Mouse (Mus musculus) liver, embryonic 14.5 days (tissue): ENCODE data around the gene Zfpl1. TPM values are rescaled to one million over a fixed set of nuclear protein-coding genes. Genes with fewer than 3 reads are reported as not detected.

Experiments used
- ATAC-seq: fragments of 200-750 bp; cut with Nextera tagmentation; 2 replicates; pipeline ENCODE4 v1.8.0; 2017; ENCODE audit warnings: moderate number of reproducible peaks, mild to moderate bottlenecking, moderate library complexity; ENCODE audit not compliant: insufficient read depth
- DNase-seq, 3 experiments: peaks; one replicate each; pipeline ENCODE4 v3.0.0-alpha.2; 2012 to 2013; ENCODE audit warnings: low read depth in 3 of 3, low spot score in 3 of 3
- H3K27ac ChIP-seq: fragments of 300-500 bp; sonication (generic); 2 replicates; pipeline ENCODE4 v1.5.1; 2014; ENCODE audit warnings: moderate library complexity, mild to moderate bottlenecking, control low read depth, inconsistent platforms
- H3K27me3 ChIP-seq: fragments of 300-500 bp; sonication (generic); 2 replicates; pipeline ENCODE4 v1.6.1; 2014; ENCODE audit warnings: mild to moderate bottlenecking, low read length, moderate library complexity; ENCODE audit not compliant: control insufficient read depth, insufficient read depth
- H3K36me3 ChIP-seq: fragments of 300-500 bp; sonication (generic); replicated peaks from 2 replicates; pipeline ENCODE4 v1.6.1; 2014; ENCODE audit warnings: low read depth; ENCODE audit not compliant: control insufficient read depth, insufficient read depth
- H3K4me1 ChIP-seq, 2 experiments: fragments of 200-500 bp in 1 of 2; fragments of 300-500 bp in 1 of 2; sonication (generic) in 1 of 2; replicated peaks; 2 replicates each; pipeline ENCODE4 v1.6.1; 2012 to 2014; ENCODE audit warnings: antibody characterized with exemption in 1 of 2, inconsistent platforms in 1 of 2, low read length in 1 of 2; ENCODE audit not compliant: control insufficient read depth in 2 of 2, insufficient read depth in 2 of 2
- H3K4me2 ChIP-seq: fragments of 300-500 bp; sonication (generic); 2 replicates; pipeline ENCODE4 v1.6.1; 2014; ENCODE audit warnings: low read depth, mild to moderate bottlenecking, control low read depth, moderate library complexity
- H3K4me3 ChIP-seq, 2 experiments: fragments of 200-500 bp in 1 of 2; fragments of 300-500 bp in 1 of 2; sonication (generic) in 1 of 2; 2 replicates each; pipeline ENCODE4 v1.5.1; 2012 to 2014; ENCODE audit warnings: low read depth in 2 of 2, low read length in 2 of 2, mild to moderate bottlenecking in 2 of 2, control low read depth in 1 of 2, inconsistent platforms in 1 of 2, moderate library complexity in 1 of 2; ENCODE audit not compliant: insufficient read depth in 1 of 2
- H3K9ac ChIP-seq: fragments of 300-500 bp; sonication (generic); replicated peaks from 2 replicates; pipeline ENCODE4 v1.6.1; 2014; ENCODE audit warnings: mild to moderate bottlenecking, control low read depth, moderate library complexity
- H3K9me3 ChIP-seq: fragments of 300-500 bp; sonication (generic); 2 replicates; pipeline ENCODE4 v1.6.1; 2016; ENCODE audit warnings: low read length, mixed read lengths; ENCODE audit not compliant: control insufficient read depth
- CTCF ChIP-seq: IDR thresholded peaks from 2 replicates; pipeline ENCODE4 v1.5.1; 2016; ENCODE audit warnings: antibody characterized with exemption, low read depth, control low read depth
- EP300 ChIP-seq: IDR thresholded peaks from 2 replicates; pipeline ENCODE4 v1.6.1; 2016; ENCODE audit warnings: antibody characterized with exemption, low read depth
- WGBS: fragments of 180-500 bp; shearing (Covaris S2); extraction: QIAGEN DNeasy Blood & Tissue Kit; methylation state at CpG from one replicate; pipeline ENCODE4 v1.1.7; 2014; ENCODE audit not compliant: insufficient replicate concordance; 5-methylcytosine and 5-hydroxymethylcytosine counted together
- polyA plus RNA-seq, 2 experiments: library from polyadenylated mRNA; depleted of rRNA in 1 of 2; stranded (reverse) in 1 of 2; unstranded in 1 of 2; fragments of >200 nt; fragmentation: Nextera tagmentation in 1 of 2; extraction: Ambion mirVana in 1 of 2; gene quantifications; 2 replicates each; pipeline versions ENCODE4 v1.2.1 to v1.2.3; 2012 to 2014

Gene Zfpl1
- polyA plus RNA-seq, 2 experiments: 18.1 to 20.8 TPM

DNA sequence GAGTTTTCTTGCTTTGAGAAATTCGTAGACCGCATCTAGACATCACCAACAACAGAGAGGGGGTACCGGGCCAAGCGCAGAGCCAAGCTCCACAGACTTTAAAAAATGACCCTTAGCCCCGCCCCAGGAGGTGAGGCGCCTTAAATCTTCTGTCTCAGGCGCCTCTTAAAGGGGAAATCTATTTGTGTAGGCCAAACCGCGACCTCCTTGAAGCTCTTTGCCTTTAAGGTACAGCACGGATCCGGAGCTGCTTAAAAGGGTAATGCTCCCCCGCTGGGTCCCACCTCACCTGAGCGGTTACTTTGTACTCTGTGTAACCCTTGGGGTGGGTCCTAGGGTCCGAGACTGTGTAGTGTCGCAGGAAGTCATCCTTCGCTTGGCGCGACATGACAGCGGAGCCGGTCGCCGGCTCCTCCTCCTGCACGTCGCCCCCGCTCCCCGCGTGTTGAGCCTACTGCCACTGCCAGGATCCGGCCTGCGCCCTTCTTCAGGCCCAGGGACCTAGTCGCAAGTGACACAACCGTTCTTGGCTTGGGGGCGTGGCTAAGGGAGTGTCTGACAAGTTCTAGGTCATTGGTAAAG, 43.1 kb upstream of the Zfpl1 start, which contains the start of gene Snx15:
TSS of gene Snx15 (minus strand) at position 545 of the 582 bp plus-strand sequence.
- Histone ChIP-seq H3K27me3 (no peaks in the 10 kb centered on the region), H3K4me1 (peaks cover 39 to 51% of the 10 kb centered on the region in 2 experiments), H3K4me3 (peak within 1 kb of the TSS; percentile 66 to 80), H3K4me2 (peak within 1 kb of the TSS; percentile 69), H3K36me3 (no peaks in the 10 kb centered on the region; the same call in 1 of the 2 replicates), H3K9me3 (no peaks in the 10 kb centered on the region), H3K27ac (peak within 1 kb of the TSS; percentile 92), H3K9ac (peak within 1 kb of the TSS; percentile 85)
- ATAC-seq (peak; percentile 85), DNase-seq (peak; percentile 95 to 96 (median 96))
- TF ChIP-seq EP300 (no peak; the same call in 1 of the 2 replicates), CTCF (peak; percentile 32; the same call in 1 of the 2 replicates)
- under 1% methylated on average over 32 of the region's 32 CpGs for WGBS

DNA sequence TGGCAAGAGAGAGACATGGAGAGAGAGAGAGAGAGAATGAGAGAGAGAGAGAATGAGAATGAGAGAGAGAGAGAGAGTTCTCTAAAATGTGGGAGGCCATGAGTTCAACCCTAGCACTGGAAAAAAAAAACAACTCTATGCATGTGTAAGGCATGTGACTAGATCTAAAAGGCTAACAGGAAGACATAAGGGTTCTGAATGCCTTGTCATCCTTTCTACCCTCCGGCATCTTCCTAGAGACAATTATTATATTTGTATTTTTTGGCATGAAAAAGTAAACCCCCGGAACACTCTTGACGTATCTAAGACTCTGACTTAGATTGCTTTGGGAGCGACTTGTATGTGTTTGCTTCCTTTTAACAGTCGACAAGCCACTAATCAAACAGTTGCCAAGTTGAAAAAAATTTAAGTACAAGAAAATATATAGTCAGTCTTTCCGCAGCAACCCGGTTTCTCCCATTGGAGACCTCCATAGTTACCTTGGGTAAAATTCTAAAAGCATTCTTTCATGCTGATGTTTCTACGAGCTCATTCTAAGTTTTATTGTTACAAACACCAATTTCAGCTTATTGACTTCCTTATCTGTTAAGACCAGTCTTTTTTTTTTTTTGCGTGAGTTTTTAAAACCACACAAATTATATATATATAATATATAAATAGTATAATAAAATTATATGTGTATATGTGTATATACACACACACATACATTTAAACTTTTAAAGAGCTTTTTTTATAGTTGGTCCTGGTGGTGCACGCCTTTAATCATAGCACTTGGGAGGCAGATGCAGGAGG, 42.2 kb upstream of the Zfpl1 start:
- TF ChIP-seq EP300 (no peak), CTCF (no peak)
- Histone ChIP-seq H3K4me2 (peak overlapping the region; percentile 69), H3K36me3 (no peaks in the 10 kb centered on the region; the same call in 1 of the 2 replicates), H3K27me3 (no peaks in the 10 kb centered on the region), H3K9ac (peak overlapping the region; percentile 85), H3K4me3 (peak overlapping the region; percentile 66 to 80), H3K27ac (peak overlapping the region; percentile 92), H3K9me3 (no peaks in the 10 kb centered on the region), H3K4me1 (peaks cover 32 to 44% of the 10 kb centered on the region in 2 experiments)
- 60% methylated on average over 10 of the region's 10 CpGs for WGBS
- ATAC-seq: no peak
- DNase-seq: no peak

DNA sequence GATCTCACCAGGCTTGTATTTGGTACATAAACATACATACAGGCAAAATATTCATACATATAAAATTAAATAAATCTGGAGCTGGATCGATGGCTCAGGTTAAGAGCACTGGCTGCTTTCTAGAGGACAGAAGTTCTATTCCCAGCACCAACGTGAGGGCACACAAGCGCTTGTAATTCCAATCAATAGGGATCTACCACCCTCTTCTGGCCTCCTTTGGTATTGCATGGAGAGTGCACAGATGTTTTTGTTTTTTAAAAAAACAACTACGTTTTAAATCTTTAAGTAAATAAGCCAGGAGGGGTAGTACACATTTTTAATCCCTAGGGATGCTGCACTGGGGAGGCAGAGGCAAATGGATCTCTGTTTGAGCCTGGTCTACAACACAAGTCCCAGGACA, 41.5 kb upstream of the Zfpl1 start:
- Histone ChIP-seq H3K9me3 (no peaks in the 10 kb centered on the region), H3K27ac (peak overlapping the region; percentile 75), H3K27me3 (no peaks in the 10 kb centered on the region), H3K9ac (peak overlapping the region; percentile 85), H3K4me2 (peak overlapping the region; percentile 69), H3K36me3 (no peaks in the 10 kb centered on the region; the same call in 1 of the 2 replicates), H3K4me1 (peaks cover 25 to 37% of the 10 kb centered on the region in 2 experiments), H3K4me3 (peak overlapping the region; percentile 29 to 66; a peak in 3 of 4 replicates)
- TF ChIP-seq CTCF (peak; percentile 83), EP300 (no peak)
- no peak for ATAC-seq
- WGBS: 16% methylated on average over 4 of the region's 4 CpGs
- peak; percentile 55 to 69 (median 58) for DNase-seq

GRCm38 (mm10) chr19:6124898-6125297, 40.1 kb upstream of the Zfpl1 start:
- Histone ChIP-seq H3K9ac (no peak overlapping the region; the same call in 1 of the 2 replicates), H3K4me3 (no peak overlapping the region), H3K27ac (no peak overlapping the region), H3K4me1 (peaks cover 11 to 24% of the 10 kb centered on the region in 2 experiments), H3K36me3 (no peaks in the 10 kb centered on the region; the same call in 1 of the 2 replicates), H3K4me2 (no peak overlapping the region), H3K27me3 (no peaks in the 10 kb centered on the region), H3K9me3 (no peaks in the 10 kb centered on the region)
- TF ChIP-seq CTCF (no peak), EP300 (no peak)
- 66% methylated on average over 2 of the region's 2 CpGs for WGBS
- DNase-seq (no peak), ATAC-seq (no peak)

GRCm38 (mm10) chr19:6123330-6123729, 38.6 kb upstream of the Zfpl1 start:
- no peak overlapping the region for H3K9ac ChIP-seq
- no peaks in the 10 kb centered on the region for H3K27me3 ChIP-seq
- no peaks in the 10 kb centered on the region for H3K9me3 ChIP-seq
- TF ChIP-seq CTCF: no peak
- no peak for TF ChIP-seq EP300
- no peak overlapping the region for H3K27ac ChIP-seq
- WGBS: 84% methylated on average over 8 of the region's 8 CpGs
- peaks cover 9% of the 10 kb centered on the region for H3K36me3 ChIP-seq
- H3K4me1 ChIP-seq: peaks cover 3 to 15% of the 10 kb centered on the region in 2 experiments
- DNase-seq: no peak
- no peak overlapping the region for H3K4me3 ChIP-seq
- no peak overlapping the region for H3K4me2 ChIP-seq
- no peak for ATAC-seq
